Mouse (Mus musculus) heart, adult 9 months (tissue): ENCODE data around the gene Fat3.

Experiments
- DNase-seq, 2 experiments: peaks; one replicate each; pipeline ENCODE4 v3.0.0; 2022; ENCODE audit warnings: low spot score in 2 of 2

The Fat3 gene

GRCm38 (mm10) chr9:16029066-16029465 lies 472.0 kb downstream of the Fat3 start:
- no peak for DNase-seq

- DNase-seq: peak; percentile 47 to 77
These were observed 472.6 kb downstream of the Fat3 start for GRCm38 (mm10) chr9:16028394-16028911.

- DNase-seq: no peak
These were observed 475.0 kb downstream of the Fat3 start for GRCm38 (mm10) chr9:16026054-16026453.

- no peak for DNase-seq
These were observed 476.4 kb downstream of the Fat3 start for GRCm38 (mm10) chr9:16024706-16025105.

GRCm38 (mm10) chr9:16014115-16014514 lies 487.0 kb downstream of the Fat3 start:
- DNase-seq: no peak

- DNase-seq: no peak
These were observed 489.7 kb downstream of the Fat3 start for GRCm38 (mm10) chr9:16011382-16011781.

GRCm38 (mm10) chr9:16007516-16007915 lies 493.6 kb downstream of the Fat3 start:
- no peak for DNase-seq

GRCm38 (mm10) chr9:16002991-16003390 lies 498.1 kb downstream of the Fat3 start:
- DNase-seq: no peak

GRCm38 (mm10) chr9:15994762-15995161 lies 506.3 kb downstream of the Fat3 start:
- DNase-seq: no peak

GRCm38 (mm10) chr9:15994177-15994576 lies 506.9 kb downstream of the Fat3 start:
- no peak for DNase-seq

GRCm38 (mm10) chr9:15992158-15992846 lies 508.8 kb downstream of the Fat3 start:
- no peak for DNase-seq

GRCm38 (mm10) chr9:15978317-15978716 lies 522.8 kb downstream of the Fat3 start:
- no peak for DNase-seq

GRCm38 (mm10) chr9:15976959-15977663 lies 524.0 kb downstream of the Fat3 start:
- DNase-seq: peak; percentile 1 to 2

- no peak for DNase-seq
These were observed 525.1 kb downstream of the Fat3 start for GRCm38 (mm10) chr9:15975999-15976398.

GRCm38 (mm10) chr9:15972201-15972600 lies 528.9 kb downstream of the Fat3 start:
- DNase-seq: no peak

GRCm38 (mm10) chr9:15971393-15971792 lies 529.7 kb downstream of the Fat3 start:
- DNase-seq: no peak

GRCm38 (mm10) chr9:15964198-15964597 lies 536.9 kb downstream of the Fat3 start:
- DNase-seq: no peak

- no peak for DNase-seq
These were observed 538.2 kb downstream of the Fat3 start for GRCm38 (mm10) chr9:15962886-15963285.

GRCm38 (mm10) chr9:15958224-15958787 lies 542.8 kb downstream of the Fat3 start:
- no peak for DNase-seq

GRCm38 (mm10) chr9:15957816-15958215 lies 543.3 kb downstream of the Fat3 start:
- DNase-seq: no peak

GRCm38 (mm10) chr9:15955147-15955782 lies 545.8 kb downstream of the Fat3 start:
- DNase-seq: no peak

GRCm38 (mm10) chr9:15954338-15954704 lies 546.8 kb downstream of the Fat3 start:
- no peak for DNase-seq
